Comparison of ENCODE assay signal across 10 mouse cellular contexts in genomic region chrX:96144960-96145488, GRCm38 (mm10). TPM values are rescaled to one million over a fixed set of nuclear protein-coding genes. Genes with fewer than 3 reads are reported as not detected.
A peak's percentile ranks its signal among the peaks of the same experiment; 100 is the strongest.
DNase-seq lines count a peak whose midpoint lies in the region; TF ChIP-seq lines count a peak whose summit lies in the region.
"Had no signal": no experiment of that assay in that cellular context is flagged by ENCODE, and none has a peak within 500 bp of the region (broad histone marks: within the 10 kb centered on the region; RNA-seq: fewer than 3 reads in every experiment).

No protein-coding gene starts in this region.

- TF ChIP-seq POLR2A in lung, adult 2 months (IDR thresholded peaks at IDR 0.05; ENCODE audit: borderline replicate concordance, extremely low read depth, low read depth, low read length): no peak

- H3K4me3 ChIP-seq in lung, adult 2 months (replicated peaks; ENCODE audit: extremely low read depth, low read depth, low read length): no peak overlapping the region
- H3K4me3 ChIP-seq: limb, embryonic 12.5 days had no signal

- H3K4me1 ChIP-seq in lung, adult 2 months (ENCODE audit: control insufficient read depth, insufficient read depth, low read length): peaks cover 8% of the 10 kb centered on the region; the same call in 1 of the 2 replicates
- H3K4me1 ChIP-seq: limb, embryonic 12.5 days had no signal

- intact Hi-C loops in heart, postnatal 14 days (cut with DNase I): no loop called here

- peak; percentile 95 for DNase-seq in heart, adult 11 months
- no peak for DNase-seq in heart, postnatal 14 days
- peak; percentile 21 to 42 for DNase-seq in lung, adult 18-20 months
- no peak for DNase-seq in lung, adult 2 months
- DNase-seq in fat pad, adult 2 months (ENCODE audit: extremely low read depth, low read depth, low spot score): peak; percentile 10
- DNase-seq in retina, postnatal 1 day: peak; percentile 3
- no peak for DNase-seq in MN1 (ENCODE audit: low spot score)
- no peak for DNase-seq in thymus, postnatal 4 days
- DNase-seq: kidney, postnatal 10 days had no signal

- 43% methylated on average over 3 of the region's 3 CpGs for WGBS in lung, adult 2 months

- TF ChIP-seq CTCF in lung, adult 2 months (IDR thresholded peaks at IDR 0.05; ENCODE audit: insufficient read depth, low read length): no peak

RNA-seq across cellular contexts. Expression of gene Msn, which starts 49.2 kb away (rescaled TPM):
- 100 to 1,000 TPM; 146 to 163 TPM for total RNA-seq in heart, postnatal 14 days (2021)
- 290 and 370 TPM in 2 replicates for polyA plus RNA-seq in lung, adult 2 months (2012; rRNA removed)

Comparison
In these comparisons a context has a peak if more than half of its experiments do, and no peak if none do; other contexts are left out.
1. DNase-seq: peak in heart, adult 11 months (single experiment), lung, adult 18-20 months (2 of 2), fat pad, adult 2 months (single experiment) and retina, postnatal 1 day (single experiment); none in heart, postnatal 14 days (0 of 2), lung, adult 2 months (single experiment), MN1 (single experiment) and thymus, postnatal 4 days (single experiment).